Mouse (Mus musculus) heart, postnatal 36 days (tissue): ENCODE results near the gene Clic1. TPM values are rescaled to one million over a fixed set of nuclear protein-coding genes. Genes with fewer than 3 reads are reported as not detected.
"Not testable (repeated sequence)": the region's sequence is repeated elsewhere in the genome, so short reads cannot be mapped to it uniquely, and the experiment has no call there.

ENCODE experiments used
- DNase-seq, 2 experiments: peaks; one replicate each; pipeline ENCODE4 v3.0.0; 2021 to 2022
- intact Hi-C: fragments of 180-260 bp; cut with DNase I; formaldehyde crosslinking; loops from one replicate; pipeline ENCODE4 v1.15.1; 2025
- total RNA-seq, 2 experiments: library from RNA; stranded (reverse); gene quantifications; 2 replicates each; pipeline ENCODE4 v1.2.3; 2021

Gene Clic1
- 10 to 100 TPM; 41.7 to 44.0 TPM for total RNA-seq

GRCm38 (mm10) chr17:35049561-35050016, at the start of gene Clic1:
Gene Clic1 (plus strand): TSS chr17:35049966.
- peak; percentile 62 for DNase-seq

DNA sequence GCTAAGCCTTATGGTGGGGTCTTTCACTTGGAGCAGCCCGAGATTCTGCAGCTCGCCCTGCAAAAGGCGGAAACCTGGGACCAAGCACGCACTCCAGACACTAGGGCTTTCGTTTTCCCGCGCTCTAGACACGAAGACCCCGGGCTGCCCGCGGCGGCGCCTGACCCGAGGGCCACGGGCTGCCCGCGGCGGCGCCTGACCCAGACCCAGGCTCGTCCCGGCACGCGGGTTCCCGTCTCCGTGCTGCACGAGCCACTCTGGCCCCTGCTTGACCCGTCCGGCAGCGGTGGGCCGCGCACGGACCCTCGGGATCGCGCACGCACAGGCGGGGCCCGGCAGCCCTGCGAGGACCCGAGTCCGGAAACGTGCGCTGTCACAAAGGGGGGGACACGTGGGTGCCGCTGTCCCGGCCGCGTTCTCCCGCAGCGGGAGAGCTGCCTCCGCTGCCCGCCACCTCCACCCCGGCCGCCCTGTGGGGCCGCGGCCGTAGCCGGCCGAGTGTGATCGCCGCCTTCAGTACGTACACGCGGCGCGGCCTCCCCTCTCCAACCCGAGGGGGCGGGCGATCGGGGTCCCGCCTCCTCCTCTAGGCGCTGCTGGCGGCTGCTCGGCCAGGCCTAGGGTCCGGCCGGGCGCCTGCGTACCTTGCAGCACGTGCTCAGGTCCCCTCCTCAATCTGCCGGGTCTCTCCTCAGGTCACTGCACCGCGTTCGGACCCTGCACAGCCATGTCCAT, 48.9 kb upstream of the Clic1 start, which contains the start of gene Vars:
TSS of gene Vars (plus strand) at position 271 of the 735 bp plus-strand sequence.
- peak; percentile 90 to 94 for DNase-seq
- intact Hi-C loops = loop anchor here (2.0 to 5.0 kb wide), 2 partner anchors 18 to 236 kb away; partner anchors contain the start of gene Nfkbil1

More at GRCm38 (mm10) chr17:35049561-35050016, at the start of gene Clic1:
- intact Hi-C loops = no loop called here

DNA sequence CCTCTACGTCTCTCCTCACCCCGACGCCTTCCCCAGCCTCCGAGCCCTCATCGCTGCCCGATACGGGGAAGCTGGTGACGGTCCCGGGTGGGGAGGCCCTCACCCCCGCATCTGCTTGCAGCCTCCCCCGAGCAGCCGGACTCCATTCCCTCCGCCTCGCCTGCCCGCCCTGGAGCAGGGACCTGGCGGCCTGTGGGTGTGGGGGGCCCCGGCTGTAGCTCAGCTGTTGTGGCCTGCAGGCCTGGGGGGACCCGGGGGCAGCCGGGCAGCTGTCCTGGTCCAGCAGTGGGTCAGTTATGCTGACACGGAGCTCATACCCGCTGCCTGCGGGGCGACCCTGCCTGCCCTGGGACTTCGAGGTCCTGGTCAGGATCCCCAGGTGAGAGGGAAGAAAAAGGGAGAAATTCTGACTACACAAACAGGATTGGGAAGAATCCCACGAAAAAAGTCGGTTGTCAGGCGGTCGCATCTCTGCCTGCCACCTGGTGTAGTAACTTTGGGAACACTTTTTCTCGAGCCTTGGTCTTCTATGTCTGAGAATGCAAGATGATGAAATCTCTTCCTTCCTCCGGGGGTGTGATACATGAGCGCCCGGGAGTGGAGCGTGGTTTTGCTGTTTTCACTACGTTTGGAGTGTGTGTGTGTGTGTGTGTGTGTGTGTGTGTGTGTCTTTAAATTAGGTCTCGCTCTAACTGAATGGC, 48.2 kb upstream of the Clic1 start:
- no peak for DNase-seq
- intact Hi-C loops = loop anchor here (2.0 to 5.0 kb wide), 2 partner anchors 19 to 236 kb away; partner anchors contain the start of gene Nfkbil1

DNA sequence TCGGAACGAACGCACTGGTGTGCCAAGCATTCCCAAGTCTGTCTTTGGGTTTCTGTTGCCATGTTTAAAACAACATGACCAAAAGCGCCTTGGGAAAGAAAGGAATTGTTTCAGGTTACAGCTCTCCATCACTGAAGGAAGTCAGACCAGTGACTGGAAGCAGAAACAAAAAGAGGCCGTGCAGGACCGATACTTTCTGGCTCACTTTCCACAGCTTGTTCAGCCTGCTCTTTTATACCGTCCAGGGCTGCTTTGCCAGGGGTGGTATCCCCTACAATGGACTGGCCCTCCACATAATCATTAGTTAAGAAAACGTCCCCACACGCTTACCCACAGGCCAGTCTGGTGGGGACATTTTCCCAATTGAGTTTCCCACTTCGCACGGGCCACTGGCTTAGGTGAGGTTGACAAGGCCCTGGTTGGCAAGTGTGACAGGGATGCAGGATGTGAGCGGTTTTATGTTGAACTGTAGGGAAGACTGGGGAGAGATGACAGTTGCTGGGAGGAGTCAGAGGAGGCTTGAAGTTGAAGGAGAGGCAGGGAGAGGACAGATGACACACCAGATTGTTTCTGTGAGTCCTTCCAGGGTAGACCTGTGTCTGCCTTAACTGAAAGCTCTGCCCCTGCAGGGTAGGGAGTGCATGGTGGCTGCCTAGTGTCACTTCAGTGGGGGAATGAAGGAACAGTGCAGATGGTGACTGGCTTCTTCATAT, 47.5 kb upstream of the Clic1 start:
- intact Hi-C loops = loop anchor here (5.0 kb wide), 1 partner anchor 235 kb away; the partner anchor contains the start of gene Nfkbil1
- DNase-seq = peak in 1 of 2 experiments; percentile 7

DNA sequence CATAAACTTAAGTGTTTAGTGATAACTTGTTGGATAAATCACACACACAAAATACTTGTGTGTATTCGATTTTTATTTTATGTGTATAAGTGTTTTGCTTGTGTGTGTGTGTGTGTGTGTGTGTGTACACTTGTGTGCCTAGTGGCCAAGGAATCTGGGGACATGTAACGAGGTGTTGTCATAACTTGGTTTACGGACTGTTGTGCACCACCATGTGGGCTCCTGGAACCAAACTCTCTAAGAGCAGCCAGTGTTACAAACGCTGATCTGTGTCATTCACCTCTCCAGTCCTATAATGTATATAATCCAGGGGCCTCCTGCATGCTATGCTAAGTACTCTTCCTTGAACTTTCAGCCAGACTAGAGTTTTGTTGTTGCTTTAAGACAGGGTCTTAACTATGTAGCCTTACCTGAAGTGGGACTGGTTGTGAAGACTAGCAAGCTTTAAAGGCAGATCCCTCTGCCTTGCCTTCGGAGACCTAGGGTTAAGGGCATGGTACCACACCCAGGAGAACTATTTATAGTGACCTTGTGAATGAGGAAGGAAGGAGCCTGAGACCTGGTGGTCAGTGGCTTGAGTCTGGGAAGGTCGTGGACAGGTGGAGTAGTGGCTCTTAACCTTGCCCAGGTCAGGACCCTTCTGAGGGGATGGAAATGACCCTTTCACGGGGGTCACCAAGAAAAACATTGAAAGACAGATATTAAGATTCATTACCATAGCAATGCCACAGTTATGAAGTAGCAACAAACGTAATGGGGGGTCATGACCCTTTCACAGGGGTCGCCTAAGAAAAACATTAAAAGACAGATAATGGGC, 46.5 kb upstream of the Clic1 start:
- DNase-seq = no peak
- intact Hi-C loops = loop anchor here (5.0 kb wide), 1 partner anchor 234 kb away; the partner anchor contains the start of gene Nfkbil1

DNA sequence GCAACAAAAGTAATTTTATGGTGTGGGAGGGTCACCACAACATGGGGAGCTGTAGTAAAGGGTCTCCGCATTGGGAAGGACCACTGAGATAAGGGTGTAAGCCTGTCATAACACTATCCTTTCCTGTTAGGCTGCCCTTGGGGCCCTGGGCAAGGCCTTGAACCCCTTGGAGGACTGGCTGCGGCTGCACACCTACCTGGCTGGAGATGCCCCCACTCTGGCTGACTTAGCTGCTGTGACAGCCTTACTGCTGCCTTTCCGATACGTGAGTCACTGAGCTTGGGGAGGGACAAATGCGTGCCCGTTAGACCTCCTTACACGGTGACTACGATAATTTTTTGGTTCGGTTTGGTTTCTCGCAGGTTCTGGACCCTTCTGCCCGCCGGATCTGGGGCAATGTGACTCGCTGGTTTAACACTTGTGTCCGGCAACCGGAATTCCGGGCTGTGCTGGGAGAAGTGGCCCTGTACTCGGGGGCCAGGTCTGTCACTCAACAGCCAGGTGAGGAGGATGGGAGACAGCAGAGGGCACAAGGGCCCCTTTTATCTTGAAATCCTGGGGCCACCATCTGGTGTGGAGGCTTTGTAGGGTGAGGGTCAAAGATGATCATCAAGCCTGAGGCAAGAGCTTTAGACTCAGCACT, 45.6 kb upstream of the Clic1 start:
- intact Hi-C loops = loop anchor here (5.0 kb wide), 1 partner anchor 233 kb away; the partner anchor contains the start of gene Nfkbil1
- DNase-seq = no peak

DNA sequence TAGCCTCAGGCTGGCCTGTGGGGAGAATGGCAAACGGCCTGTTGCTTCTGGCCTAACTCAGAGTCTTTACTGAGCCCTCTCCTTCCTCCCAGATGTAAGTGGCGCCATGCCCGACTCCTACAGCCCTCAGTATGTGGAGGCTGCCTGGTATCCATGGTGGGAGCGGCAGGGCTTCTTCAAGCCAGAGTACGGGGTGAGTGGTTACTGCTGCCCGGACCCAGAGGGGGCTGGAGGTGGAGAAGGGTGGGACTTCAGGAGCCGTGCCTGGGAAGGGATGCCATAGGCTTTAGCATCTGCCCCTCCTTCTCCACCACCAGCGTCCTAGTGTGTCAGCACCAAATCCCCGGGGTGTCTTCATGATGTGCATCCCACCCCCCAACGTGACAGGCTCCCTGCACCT, 44.6 kb upstream of the Clic1 start:
- no peak for DNase-seq
- intact Hi-C loops = no loop called here

GRCm38 (mm10) chr17:35005902-35006301, 43.9 kb upstream of the Clic1 start:
- intact Hi-C loops, DNase-seq: not testable (repeated sequence)

DNA sequence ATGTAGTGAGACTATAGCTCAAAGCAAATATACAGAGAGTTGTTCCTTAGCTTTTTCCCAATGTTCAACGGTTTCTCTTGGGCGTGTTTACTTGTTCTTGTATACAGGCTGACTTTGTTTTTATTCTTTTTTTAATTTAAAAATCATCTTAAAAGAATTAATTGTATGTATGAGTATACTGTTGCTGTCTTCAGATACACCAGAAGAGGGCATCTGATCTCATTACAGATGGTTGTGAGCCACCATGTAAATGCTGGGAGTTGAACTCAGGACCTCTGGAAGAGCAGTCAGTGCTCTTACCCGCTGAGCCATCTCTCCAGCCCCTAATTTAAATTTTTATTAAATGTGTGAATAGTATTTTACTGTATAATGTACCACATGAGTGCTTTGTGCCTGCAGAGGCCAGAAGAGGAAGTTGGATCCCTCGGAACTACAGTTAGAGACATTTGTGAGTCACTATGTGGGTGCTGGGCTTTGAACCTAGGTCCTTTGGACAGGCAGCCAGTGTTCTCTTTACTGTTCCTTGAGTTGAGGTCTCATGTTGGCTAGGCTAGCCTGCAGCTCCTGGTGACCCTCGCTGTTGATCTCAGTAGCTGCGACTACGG, 42.3 kb upstream of the Clic1 start:
- intact Hi-C loops = no loop called here
- DNase-seq = no peak

DNA sequence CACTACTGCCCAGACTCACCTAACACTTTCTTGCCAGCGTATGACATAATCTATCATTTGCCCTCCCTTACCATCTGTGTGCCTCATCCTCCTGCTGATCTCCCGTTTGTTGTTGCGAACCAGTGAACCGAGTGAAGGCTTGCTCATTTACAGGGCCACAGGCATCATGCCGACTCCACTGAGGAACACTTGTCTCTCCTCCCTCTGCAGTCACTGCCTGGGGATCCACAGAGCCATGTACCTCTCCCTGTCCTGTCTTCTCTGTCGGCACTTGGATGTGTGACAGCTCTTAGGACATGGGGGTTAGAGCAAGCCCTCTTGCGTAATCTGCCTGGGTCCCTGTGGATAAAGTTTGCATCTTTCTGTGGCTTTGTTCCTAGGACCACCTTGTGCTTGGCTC, 40.2 kb upstream of the Clic1 start:
- DNase-seq = no peak
- intact Hi-C loops = no loop called here

GRCm38 (mm10) chr17:35011440-35011839, 38.3 kb upstream of the Clic1 start:
- intact Hi-C loops = no loop called here
- DNase-seq = no peak

GRCm38 (mm10) chr17:35012430-35012829, 37.3 kb upstream of the Clic1 start:
- DNase-seq = no peak
- intact Hi-C loops = no loop called here

- intact Hi-C loops = no loop called here
- DNase-seq = no peak
Observed at GRCm38 (mm10) chr17:35013221-35013620, 36.5 kb upstream of the Clic1 start.

DNA sequence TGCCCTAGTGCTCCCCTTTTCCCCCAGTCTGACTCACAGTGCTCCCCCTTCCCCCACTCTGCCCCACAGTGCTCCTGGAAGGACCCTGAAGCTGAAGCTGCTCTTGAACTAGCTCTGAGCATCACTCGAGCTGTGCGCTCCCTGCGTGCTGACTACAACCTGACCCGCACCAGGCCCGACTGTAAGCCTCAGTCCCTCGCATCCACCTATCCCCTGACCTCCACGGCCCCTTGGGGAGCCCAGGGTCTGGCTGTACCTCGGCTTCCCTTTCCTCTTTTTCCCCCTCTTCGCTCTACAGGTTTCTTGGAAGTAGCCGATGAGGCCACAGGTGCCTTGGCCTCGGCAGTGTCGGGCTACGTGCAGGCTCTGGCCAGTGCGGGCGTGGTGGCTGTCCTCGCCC, 34.5 kb upstream of the Clic1 start:
- DNase-seq = no peak
- intact Hi-C loops = no loop called here

- DNase-seq = peak in 1 of 2 experiments; percentile 36
Observed at GRCm38 (mm10) chr17:35016376-35016775, 33.4 kb upstream of the Clic1 start, which contains the start of gene Vwa7. Gene Vwa7 (plus strand): TSS chr17:35016579.

DNA sequence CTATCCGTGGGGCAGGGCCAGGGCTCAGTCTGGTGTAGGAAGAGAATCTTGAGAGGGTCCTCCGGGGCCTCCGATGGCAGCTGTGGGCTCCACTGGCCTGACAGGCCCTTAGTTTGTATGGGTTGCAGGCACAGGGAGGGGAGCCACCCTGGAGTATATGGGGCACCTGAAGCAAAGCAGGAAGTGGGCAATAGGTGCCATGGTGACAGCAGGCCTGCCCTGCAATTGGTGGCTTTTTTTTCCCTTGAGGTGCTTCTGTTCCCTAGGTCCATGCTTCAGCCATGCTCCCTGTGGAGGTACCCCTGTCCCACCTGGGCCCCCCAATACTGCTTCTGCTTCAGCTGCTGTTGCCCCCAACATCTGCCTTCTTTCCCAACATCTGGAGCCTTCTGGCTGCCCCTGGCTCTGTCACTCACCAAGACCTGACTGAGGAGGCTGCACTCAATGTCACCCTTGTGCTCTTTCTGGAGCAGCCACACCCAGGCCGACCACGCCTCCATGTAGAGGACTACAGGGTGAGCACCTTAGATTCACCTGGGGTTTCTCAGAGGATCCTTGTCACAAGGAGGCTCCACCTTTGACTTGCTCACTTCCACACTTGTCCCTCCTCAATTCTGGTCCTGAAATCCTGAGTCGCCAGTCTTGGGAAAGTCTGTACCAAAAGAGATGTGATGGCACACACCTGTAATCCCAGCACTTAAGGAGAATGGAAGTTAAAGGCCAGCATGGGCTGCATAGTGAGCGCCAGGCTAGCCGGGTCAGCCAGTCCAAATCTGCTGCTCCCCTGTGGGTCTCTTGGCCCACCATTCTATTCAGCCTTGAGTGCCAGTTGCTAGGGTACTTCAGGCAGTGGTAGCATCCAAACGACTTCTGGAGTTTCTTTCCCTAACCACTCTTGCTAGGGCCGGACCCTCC, 32.7 kb upstream of the Clic1 start:
- intact Hi-C loops = no loop called here
- DNase-seq = no peak

More at GRCm38 (mm10) chr17:35016376-35016775, 33.4 kb upstream of the Clic1 start, which contains the start of gene Vwa7:
- intact Hi-C loops = no loop called here

- no peak for DNase-seq
- intact Hi-C loops = no loop called here
Observed at GRCm38 (mm10) chr17:35017706-35018030, 32.1 kb upstream of the Clic1 start.

GRCm38 (mm10) chr17:35018171-35018570, 31.6 kb upstream of the Clic1 start:
- no peak for DNase-seq
- intact Hi-C loops = no loop called here
